Mouse (Mus musculus): ENCODE measurements around the gene Crygs.
A peak's percentile ranks its signal among the peaks of the same experiment; 100 is the strongest.
"Not testable (repeated sequence)": the region's sequence is repeated elsewhere in the genome, so short reads cannot be mapped to it uniquely, and the experiment has no call there.

Gene Crygs

GRCm38 (mm10) chr16:22782686-22783085 is 28.7 kb downstream of the Crygs start:
- DNase-seq = no peak

- peak; percentile 73 for DNase-seq
Observed at GRCm38 (mm10) chr16:22779228-22779835, 32.0 kb downstream of the Crygs start.

- not testable (repeated sequence) for DNase-seq
Observed at GRCm38 (mm10) chr16:22778296-22778695, 33.1 kb downstream of the Crygs start.

- no peak for DNase-seq
Observed at GRCm38 (mm10) chr16:22775471-22775985, 35.8 kb downstream of the Crygs start.

GRCm38 (mm10) chr16:22768661-22769060 is 42.7 kb downstream of the Crygs start:
- no peak for DNase-seq

GRCm38 (mm10) chr16:22767405-22767804 is 44.0 kb downstream of the Crygs start:
- DNase-seq = no peak

- peak; percentile 57 for DNase-seq
Observed at GRCm38 (mm10) chr16:22766738-22767211, 44.6 kb downstream of the Crygs start.

- no peak for DNase-seq
Observed at GRCm38 (mm10) chr16:22765531-22765930, 45.8 kb downstream of the Crygs start.

All from cerebellum, adult 9-10 months (tissue).